Mouse (Mus musculus): ENCODE measurements at regions not wholly inside any gene's neighbourhood (a gene's known extent, or its start where the extent isn't known, plus 50 kb on each side); places are given as distances from the start of the nearest gene placed in this dataset.

GRCm38 (mm10) chr4:8372069-8372468 lies 133.2 kb upstream of the Car8 start:
- no peak for DNase-seq

- DNase-seq = no peak
Measured at GRCm38 (mm10) chr4:8370786-8371185, 131.9 kb upstream of the Car8 start.

GRCm38 (mm10) chr4:8367487-8368276 lies 128.8 kb upstream of the Car8 start:
- DNase-seq = no peak

- DNase-seq = no peak
Measured at GRCm38 (mm10) chr4:8366978-8367377, 128.1 kb upstream of the Car8 start.

- DNase-seq = no peak
Measured at GRCm38 (mm10) chr4:8362409-8362808, 123.6 kb upstream of the Car8 start.

GRCm38 (mm10) chr4:8361931-8362330 lies 123.1 kb upstream of the Car8 start:
- DNase-seq = no peak

- no peak for DNase-seq
Measured at GRCm38 (mm10) chr4:8361305-8361704, 122.5 kb upstream of the Car8 start.

- no peak for DNase-seq
Measured at GRCm38 (mm10) chr4:8357443-8357842, 118.6 kb upstream of the Car8 start.

- DNase-seq = no peak
Measured at GRCm38 (mm10) chr4:8341928-8342327, 103.1 kb upstream of the Car8 start.

GRCm38 (mm10) chr4:8309241-8309987 lies 70.6 kb upstream of the Car8 start:
- DNase-seq = no peak

- no peak for DNase-seq
Measured at GRCm38 (mm10) chr4:8292563-8292962, 53.7 kb upstream of the Car8 start.

- no peak for DNase-seq
Measured at GRCm38 (mm10) chr4:8291528-8292492, 53.0 kb upstream of the Car8 start.

GRCm38 (mm10) chr4:8289901-8290300 lies 51.1 kb upstream of the Car8 start:
- no peak for DNase-seq
